20 mouse cellular contexts compared by ENCODE assay signal in genomic region chr1:40867651-40868050, GRCm38 (mm10).
A peak's percentile ranks its signal among the peaks of the same experiment; 100 is the strongest.
DNase-seq lines count a peak whose midpoint lies in the region; ATAC-seq lines count a peak whose summit lies in the region.
"Had no signal": no experiment of that assay in that cellular context is flagged by ENCODE, and none has a peak within 500 bp of the region (broad histone marks: within the 10 kb centered on the region; RNA-seq: fewer than 3 reads in every experiment).

No protein-coding gene starts in this region.

- no peak overlapping the region for H3K9ac ChIP-seq in intestine, embryonic 15.5 days
- H3K9ac ChIP-seq: embryonic facial prominence, embryonic 12.5 days; heart, embryonic 15.5 days; hindbrain, embryonic 12.5 days had no signal

- intact Hi-C loops in heart, postnatal 25 days (cut with DNase I) = no loop called here

- no peak overlapping the region for H3K4me2 ChIP-seq in intestine, embryonic 15.5 days (replicated peaks)
- H3K4me2 ChIP-seq: embryonic facial prominence, embryonic 12.5 days; heart, embryonic 15.5 days; hindbrain, embryonic 12.5 days had no signal

- no peaks in the 10 kb centered on the region for H3K4me1 ChIP-seq in intestine, embryonic 15.5 days (replicated peaks)
- H3K4me1 ChIP-seq: embryonic facial prominence, embryonic 12.5 days; heart, embryonic 15.5 days; hindbrain, embryonic 12.5 days had no signal

- H3K27me3 ChIP-seq in intestine, embryonic 15.5 days (replicated peaks) = no peaks in the 10 kb centered on the region
- H3K27me3 ChIP-seq: CH12.LX; embryonic facial prominence, embryonic 12.5 days; heart, embryonic 15.5 days had no signal

- no peak for ATAC-seq in intestine, embryonic 15.5 days
- ATAC-seq: forebrain, embryonic 16.5 days; hindbrain, embryonic 16.5 days; inflammation-experienced regulatory T-cells, adult 6 months had no signal

- no peaks in the 10 kb centered on the region for H3K36me3 ChIP-seq in intestine, embryonic 15.5 days
- H3K36me3 ChIP-seq: embryonic facial prominence, embryonic 12.5 days; heart, embryonic 15.5 days; hindbrain, embryonic 12.5 days had no signal

- no peak overlapping the region for H3K4me3 ChIP-seq in intestine, embryonic 15.5 days (replicated peaks)
- H3K4me3 ChIP-seq: embryonic facial prominence, embryonic 12.5 days; heart, embryonic 15.5 days; hindbrain, embryonic 12.5 days had no signal

- DNase-seq in gastrocnemius, adult 18-20 months (ENCODE audit: low spot score) = peak; percentile 75
- no peak for DNase-seq in gastrocnemius, postnatal 4 days (ENCODE audit: low spot score in 2 of 2)
- DNase-seq in heart, adult 11 months = peak; percentile 89
- no peak for DNase-seq in heart, postnatal 25 days (ENCODE audit: low spot score)
- DNase-seq in testis, postnatal 14 days (ENCODE audit: low spot score) = peak; percentile 7
- DNase-seq in testis, postnatal 10 days (ENCODE audit: low spot score) = no peak
- DNase-seq: adrenal gland, postnatal 10 days; cerebellum, adult 11-12 months; cerebellum, adult 9-10 months; cerebellum, postnatal 25 days; kidney, adult 11 months; kidney, adult 9 months had no signal

- no peaks in the 10 kb centered on the region for H3K9me3 ChIP-seq in intestine, embryonic 15.5 days
- H3K9me3 ChIP-seq: embryonic facial prominence, embryonic 12.5 days; heart, embryonic 15.5 days; hindbrain, embryonic 12.5 days had no signal

- no peak overlapping the region for H3K27ac ChIP-seq in intestine, embryonic 15.5 days
- H3K27ac ChIP-seq: embryonic facial prominence, embryonic 12.5 days; heart, embryonic 15.5 days; hindbrain, embryonic 12.5 days had no signal

- WGBS in intestine, embryonic 15.5 days = 89% methylated on average over 2 of the region's 2 CpGs

Comparison
In these comparisons a context has a peak if more than half of its experiments do, and no peak if none do; other contexts are left out.
1. DNase-seq: peak in gastrocnemius, adult 18-20 months (single experiment), heart, adult 11 months (single experiment) and testis, postnatal 14 days (single experiment); none in gastrocnemius, postnatal 4 days (0 of 2), heart, postnatal 25 days (single experiment) and testis, postnatal 10 days (single experiment).